Mouse (Mus musculus): ENCODE measurements around the gene Cebpa.

DNA sequence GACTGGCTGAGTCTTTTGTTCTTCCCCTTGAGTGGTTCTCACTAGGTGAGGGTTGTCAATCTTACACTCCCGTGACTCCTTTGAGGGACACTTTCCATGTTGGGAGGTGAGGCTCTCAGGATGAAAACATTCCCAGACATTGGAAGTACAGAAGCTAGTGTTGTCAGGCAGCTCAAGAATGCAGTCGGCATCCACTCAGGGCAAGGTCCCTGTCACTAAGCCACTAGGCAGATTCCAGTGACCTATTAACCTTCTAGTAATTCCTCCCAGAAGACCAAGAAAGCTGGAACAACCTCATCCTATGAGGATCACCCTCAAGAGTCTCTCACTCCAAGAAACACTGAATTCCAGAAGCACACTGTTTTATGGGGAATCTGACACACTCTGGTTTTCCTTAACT, 11.0 kb upstream of the Cebpa start:
- no peak for TF ChIP-seq CTCF (IDR thresholded peaks at IDR 0.05; ENCODE audit: low read depth)
- TF ChIP-seq EP300 (IDR thresholded peaks at IDR 0.05; ENCODE audit: low read depth), result no peak

All from heart, postnatal 0 days (tissue).